Mouse (Mus musculus) midbrain, embryonic 10.5 days (tissue): ENCODE data around the gene Gfpt1. TPM values are rescaled to one million over a fixed set of nuclear protein-coding genes. Genes with fewer than 3 reads are reported as not detected.

Experiments
- DNase-seq: peaks from one replicate; pipeline ENCODE4 v3.0.0-alpha.2; 2017; ENCODE audit warnings: low spot score
- H3K27ac ChIP-seq: fragments of 300-500 bp; sonication (generic); replicated peaks from 2 replicates; pipeline ENCODE4 v1.5.1; 2016; ENCODE audit warnings: mild to moderate bottlenecking
- H3K27me3 ChIP-seq: fragments of 300-500 bp; sonication (generic); 2 replicates; pipeline ENCODE4 v1.6.1; 2016; ENCODE audit warnings: low read depth, mild to moderate bottlenecking; ENCODE audit not compliant: poor library complexity, severe bottlenecking
- H3K36me3 ChIP-seq: fragments of 300-500 bp; sonication (generic); 2 replicates; pipeline ENCODE4 v1.6.1; 2016; ENCODE audit warnings: mild to moderate bottlenecking, moderate library complexity
- H3K4me1 ChIP-seq: fragments of 300-500 bp; sonication (generic); 2 replicates; pipeline ENCODE4 v1.6.1; 2016
- H3K4me3 ChIP-seq: fragments of 300-500 bp; sonication (generic); 2 replicates; pipeline ENCODE4 v1.5.1; 2016; ENCODE audit warnings: mild to moderate bottlenecking, moderate library complexity
- H3K9me3 ChIP-seq: fragments of 300-500 bp; sonication (generic); replicated peaks from 2 replicates; pipeline ENCODE4 v1.6.1; 2016; ENCODE audit warnings: mild to moderate bottlenecking
- WGBS: fragments of 180-500 bp; shearing (Covaris S2); methylation state at CpG from one replicate; pipeline ENCODE4 v1.1.7; 2016; 5-methylcytosine and 5-hydroxymethylcytosine counted together
- polyA plus RNA-seq: library from polyadenylated mRNA; unstranded; fragments of >200 nt; fragmentation: Nextera tagmentation; extraction: Ambion mirVana; gene quantifications from 2 replicates; pipeline ENCODE4 v1.2.1, GENCODE M21; 2016

Gfpt1 gene
- polyA plus RNA-seq, 1 experiment from 2014 or later, result 11.5 TPM

- H3K27ac ChIP-seq, result no peak overlapping the region
- WGBS, result 86% methylated on average over 1 of the region's 1 CpGs
- DNase-seq, result no peak
Observed at GRCm38 (mm10) chr6:87111493-87111892, 68.8 kb downstream of the Gfpt1 start.

GRCm38 (mm10) chr6:87112125-87112524 is 69.5 kb downstream of the Gfpt1 start:
- no peaks in the 10 kb centered on the region for H3K4me1 ChIP-seq
- DNase-seq, result no peak
- H3K9me3 ChIP-seq, result no peaks in the 10 kb centered on the region
- no peaks in the 10 kb centered on the region for H3K27me3 ChIP-seq
- no peak overlapping the region for H3K4me3 ChIP-seq
- H3K36me3 ChIP-seq, result no peaks in the 10 kb centered on the region
- no peak overlapping the region for H3K27ac ChIP-seq
- WGBS, result 83% methylated on average over 6 of the region's 6 CpGs

More at GRCm38 (mm10) chr6:87111493-87111892, 68.8 kb downstream of the Gfpt1 start:
- Histone ChIP-seq H3K4me1 (no peaks in the 10 kb centered on the region), H3K27me3 (no peaks in the 10 kb centered on the region), H3K4me3 (no peak overlapping the region), H3K36me3 (no peaks in the 10 kb centered on the region), H3K9me3 (no peaks in the 10 kb centered on the region)

DNA sequence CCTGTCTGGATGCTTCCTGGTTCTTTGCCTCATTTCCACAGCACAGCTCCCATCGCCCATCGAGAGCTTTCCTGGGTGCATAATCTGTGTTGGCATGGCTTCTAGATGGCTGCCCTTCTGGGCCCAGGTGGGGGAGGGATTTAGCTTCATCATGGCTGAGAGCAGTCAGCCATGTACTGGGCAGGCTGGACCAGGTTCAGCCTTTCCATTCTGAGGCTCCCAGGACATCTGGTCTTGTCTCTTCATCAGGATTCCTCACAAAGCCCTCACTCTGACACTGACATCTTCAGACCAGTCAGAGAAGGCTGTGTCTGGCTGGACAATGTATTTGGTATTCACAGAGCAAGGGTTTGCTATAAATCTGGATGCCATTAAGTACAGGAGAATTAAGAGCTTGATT is 73.3 kb downstream of the Gfpt1 start:
- no peak for DNase-seq
- H3K27ac ChIP-seq, result no peak overlapping the region
- H3K27me3 ChIP-seq, result no peaks in the 10 kb centered on the region
- 85% methylated on average over 2 of the region's 2 CpGs for WGBS
- no peaks in the 10 kb centered on the region for H3K9me3 ChIP-seq
- no peak overlapping the region for H3K4me3 ChIP-seq
- no peaks in the 10 kb centered on the region for H3K36me3 ChIP-seq
- no peaks in the 10 kb centered on the region for H3K4me1 ChIP-seq

GRCm38 (mm10) chr6:87116596-87116995 is 74.0 kb downstream of the Gfpt1 start:
- H3K27me3 ChIP-seq, result no peaks in the 10 kb centered on the region
- no peaks in the 10 kb centered on the region for H3K9me3 ChIP-seq
- H3K4me1 ChIP-seq, result no peaks in the 10 kb centered on the region
- no peak for DNase-seq
- no peak overlapping the region for H3K27ac ChIP-seq
- no peak overlapping the region for H3K4me3 ChIP-seq
- WGBS, result 88% methylated on average over 7 of the region's 7 CpGs
- no peaks in the 10 kb centered on the region for H3K36me3 ChIP-seq

GRCm38 (mm10) chr6:87119066-87119837 is 76.6 kb downstream of the Gfpt1 start:
- Histone ChIP-seq H3K4me3 (no peak overlapping the region), H3K27me3 (no peaks in the 10 kb centered on the region), H3K9me3 (no peaks in the 10 kb centered on the region), H3K4me1 (no peaks in the 10 kb centered on the region), H3K27ac (no peak overlapping the region), H3K36me3 (no peaks in the 10 kb centered on the region)
- DNase-seq, result no peak
- 92% methylated on average over 20 of the region's 20 CpGs for WGBS

- H3K9me3 ChIP-seq, result no peaks in the 10 kb centered on the region
- no peaks in the 10 kb centered on the region for H3K4me1 ChIP-seq
- H3K36me3 ChIP-seq, result no peaks in the 10 kb centered on the region
- no peak overlapping the region for H3K27ac ChIP-seq
- no peaks in the 10 kb centered on the region for H3K27me3 ChIP-seq
- H3K4me3 ChIP-seq, result no peak overlapping the region
- 79% methylated on average over 4 of the region's 4 CpGs for WGBS
- no peak for DNase-seq
Observed at GRCm38 (mm10) chr6:87119975-87120374, 77.3 kb downstream of the Gfpt1 start.

- 90% methylated on average over 6 of the region's 6 CpGs for WGBS
- DNase-seq, result no peak
- H3K9me3 ChIP-seq, result no peaks in the 10 kb centered on the region
Observed at GRCm38 (mm10) chr6:87120661-87121060, 78.0 kb downstream of the Gfpt1 start.

GRCm38 (mm10) chr6:87121961-87122360 is 79.3 kb downstream of the Gfpt1 start:
- Histone ChIP-seq H3K27ac (no peak overlapping the region), H3K9me3 (no peaks in the 10 kb centered on the region), H3K27me3 (no peaks in the 10 kb centered on the region), H3K4me3 (no peak overlapping the region), H3K4me1 (0 out of 2 replicates have a peak, but pooled peaks cover 3% of the 10 kb centered on the region), H3K36me3 (no peaks in the 10 kb centered on the region)
- WGBS, result 90% methylated on average over 7 of the region's 7 CpGs
- DNase-seq, result no peak

More at GRCm38 (mm10) chr6:87120661-87121060, 78.0 kb downstream of the Gfpt1 start:
- no peak overlapping the region for H3K4me3 ChIP-seq
- no peak overlapping the region for H3K27ac ChIP-seq
- H3K4me1 ChIP-seq, result no peaks in the 10 kb centered on the region
- no peaks in the 10 kb centered on the region for H3K27me3 ChIP-seq
- H3K36me3 ChIP-seq, result no peaks in the 10 kb centered on the region

- Histone ChIP-seq H3K4me1 (0 out of 2 replicates have a peak, but pooled peaks cover 6% of the 10 kb centered on the region), H3K27ac (no peak overlapping the region), H3K27me3 (no peaks in the 10 kb centered on the region), H3K4me3 (no peak overlapping the region), H3K36me3 (no peaks in the 10 kb centered on the region), H3K9me3 (no peaks in the 10 kb centered on the region)
- no peak for DNase-seq
- 87% methylated on average over 6 of the region's 6 CpGs for whole genome bisulfite sequencing
Observed at GRCm38 (mm10) chr6:87123406-87123805, 80.8 kb downstream of the Gfpt1 start.

GRCm38 (mm10) chr6:87123973-87124372 is 81.3 kb downstream of the Gfpt1 start:
- H3K27ac ChIP-seq, result no peak overlapping the region
- 91% methylated on average over 4 of the region's 4 CpGs for WGBS
- 0 out of 2 replicates have a peak, but pooled peaks cover 6% of the 10 kb centered on the region for H3K4me1 ChIP-seq
- no peaks in the 10 kb centered on the region for H3K9me3 ChIP-seq
- no peak for DNase-seq
- no peaks in the 10 kb centered on the region for H3K36me3 ChIP-seq
- H3K27me3 ChIP-seq, result no peaks in the 10 kb centered on the region
- H3K4me3 ChIP-seq, result no peak overlapping the region

DNA sequence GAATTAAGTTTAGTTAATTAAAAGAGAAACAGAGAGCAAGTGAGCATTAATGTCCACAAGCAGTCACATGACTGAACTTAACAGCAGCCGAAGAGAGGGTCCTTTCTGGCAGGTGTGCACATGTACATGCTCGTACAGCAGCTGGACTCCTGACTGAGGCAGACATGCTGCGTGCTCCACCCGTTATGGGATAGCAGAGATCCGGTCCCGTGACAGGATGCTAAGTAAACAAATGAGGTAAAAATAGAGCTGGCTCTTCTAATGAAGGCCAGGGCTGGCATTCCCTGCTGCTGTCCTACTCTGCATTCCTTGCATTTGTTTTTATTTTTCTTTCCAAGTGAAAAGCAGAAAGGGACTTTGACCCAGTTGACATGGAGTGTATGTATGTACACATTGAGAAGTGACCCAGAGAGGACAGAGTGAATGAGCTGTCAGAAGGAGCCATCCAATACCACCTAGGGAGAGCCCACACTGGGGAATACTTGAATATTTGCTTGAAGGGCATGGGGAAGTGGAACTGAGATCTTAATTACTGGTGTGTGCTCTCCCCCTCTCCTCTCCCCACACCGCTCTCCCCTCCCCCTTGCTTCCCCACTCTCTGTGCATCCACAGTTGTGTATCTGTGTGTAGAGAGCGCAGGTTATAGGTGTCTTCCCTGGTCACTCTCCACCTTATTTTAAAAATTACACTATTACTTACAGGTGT is 84.6 kb downstream of the Gfpt1 start:
- no peak for DNase-seq
- no peak overlapping the region for H3K27ac ChIP-seq
- no peaks in the 10 kb centered on the region for H3K27me3 ChIP-seq
- H3K36me3 ChIP-seq, result no peaks in the 10 kb centered on the region
- H3K4me1 ChIP-seq, result 0 out of 2 replicates have a peak, but pooled peaks cover 6% of the 10 kb centered on the region
- peaks cover 4% of the 10 kb centered on the region; the same call in 1 of the 2 replicates for H3K9me3 ChIP-seq
- no peak overlapping the region for H3K4me3 ChIP-seq
- WGBS, result 75% methylated on average over 8 of the region's 8 CpGs

DNA sequence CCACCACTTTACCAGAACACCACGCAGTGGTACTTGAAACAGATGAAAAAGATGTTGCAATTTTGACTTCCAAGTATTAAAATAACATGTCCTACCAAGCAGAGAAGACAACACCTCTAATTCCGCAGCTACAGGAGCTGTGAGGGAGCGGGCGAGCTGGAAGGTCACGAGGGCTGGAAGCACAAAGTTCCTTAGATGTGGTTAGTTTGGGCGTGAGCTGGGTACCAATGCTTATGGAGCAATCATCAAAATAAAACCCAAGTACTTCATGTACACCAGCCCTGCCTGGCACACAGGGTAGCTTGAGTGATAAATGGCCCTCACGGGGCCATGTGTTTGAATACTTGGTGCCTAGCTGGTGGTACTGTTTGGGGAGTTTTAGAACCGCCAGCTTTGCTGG is 87.2 kb downstream of the Gfpt1 start:
- Histone ChIP-seq H3K27me3 (no peaks in the 10 kb centered on the region), H3K36me3 (no peaks in the 10 kb centered on the region), H3K9me3 (peaks cover 4% of the 10 kb centered on the region; the same call in 1 of the 2 replicates), H3K27ac (no peak overlapping the region), H3K4me3 (no peak overlapping the region), H3K4me1 (0 out of 2 replicates have a peak, but pooled peaks cover 6% of the 10 kb centered on the region)
- DNase-seq, result no peak
- WGBS, result 93% methylated on average over 8 of the region's 8 CpGs

DNA sequence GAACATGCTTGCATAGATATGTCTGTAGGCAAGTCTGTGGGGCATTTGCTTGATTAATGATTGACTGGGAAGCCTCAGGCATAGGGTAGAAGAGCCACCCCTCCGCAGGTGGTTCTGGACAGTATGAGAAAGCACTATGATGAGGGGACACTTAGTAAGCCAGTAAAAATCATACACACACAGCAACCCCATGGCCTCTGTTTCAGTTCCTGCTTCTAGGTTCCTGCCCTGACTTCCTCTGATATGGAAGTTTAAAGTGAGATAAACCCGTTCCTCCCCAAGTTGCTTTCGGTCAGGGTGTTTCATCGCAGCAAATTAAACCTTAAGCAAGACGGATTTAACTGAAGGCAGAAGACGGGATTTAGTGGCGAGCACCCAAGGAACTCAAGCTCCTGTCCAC is 88.0 kb downstream of the Gfpt1 start:
- no peaks in the 10 kb centered on the region for H3K27me3 ChIP-seq
- no peak for DNase-seq
- H3K27ac ChIP-seq, result no peak overlapping the region
- H3K4me3 ChIP-seq, result no peak overlapping the region
- peaks cover 4% of the 10 kb centered on the region for H3K36me3 ChIP-seq
- 91% methylated on average over 7 of the region's 7 CpGs for WGBS
- peaks cover 4% of the 10 kb centered on the region; the same call in 1 of the 2 replicates for H3K9me3 ChIP-seq
- H3K4me1 ChIP-seq, result 0 out of 2 replicates have a peak, but pooled peaks cover 6% of the 10 kb centered on the region
